Mouse (Mus musculus): ENCODE data around the gene Dpysl5. TPM values are rescaled to one million over a fixed set of nuclear protein-coding genes. Genes with fewer than 3 reads are reported as not detected.
"Not testable (repeated sequence)": the region's sequence is repeated elsewhere in the genome, so short reads cannot be mapped to it uniquely, and the experiment has no call there.

Dpysl5 gene
- polyA plus RNA-seq, 1 experiment = not detected

- Histone ChIP-seq H3K4me1 (ENCODE audit: control insufficient read depth, insufficient read depth, low read length) (no peaks in the 10 kb centered on the region), H3K27ac (ENCODE audit: insufficient read depth, low read depth, low read length) (no peak overlapping the region), H3K4me3 (ENCODE audit: insufficient read depth, low read depth, low read length) (no peak overlapping the region)
- WGBS = 91% methylated on average over 8 of the region's 8 CpGs
- TF ChIP-seq POLR2A (IDR thresholded peaks at IDR 0.05; ENCODE audit: insufficient read depth, low read depth, low read length) (no peak), CTCF (IDR thresholded peaks at IDR 0.05; ENCODE audit: insufficient read depth, low read depth, low read length) (no peak)
Measured at GRCm38 (mm10) chr5:30700361-30701000, 10.9 kb upstream of the Dpysl5 start.

GRCm38 (mm10) chr5:30701373-30701772 is 10.0 kb upstream of the Dpysl5 start:
- 61% methylated on average over 4 of the region's 4 CpGs for WGBS
- H3K4me1 ChIP-seq (ENCODE audit: control insufficient read depth, insufficient read depth, low read length); H3K27ac ChIP-seq (ENCODE audit: insufficient read depth, low read depth, low read length); H3K4me3 ChIP-seq (ENCODE audit: insufficient read depth, low read depth, low read length): not testable (repeated sequence)

- 92% methylated on average over 3 of the region's 3 CpGs for WGBS
- Histone ChIP-seq H3K4me1 (ENCODE audit: control insufficient read depth, insufficient read depth, low read length) (no peaks in the 10 kb centered on the region), H3K4me3 (ENCODE audit: insufficient read depth, low read depth, low read length) (no peak overlapping the region), H3K27ac (ENCODE audit: insufficient read depth, low read depth, low read length) (no peak overlapping the region)
- TF ChIP-seq CTCF (IDR thresholded peaks at IDR 0.05; ENCODE audit: insufficient read depth, low read depth, low read length) (no peak), POLR2A (IDR thresholded peaks at IDR 0.05; ENCODE audit: insufficient read depth, low read depth, low read length) (no peak)
Measured at GRCm38 (mm10) chr5:30701866-30702265, 9.5 kb upstream of the Dpysl5 start.

GRCm38 (mm10) chr5:30709744-30710383 is 1.5 kb upstream of the Dpysl5 start:
- no peak for TF ChIP-seq POLR2A (IDR thresholded peaks at IDR 0.05; ENCODE audit: insufficient read depth, low read depth, low read length)
- TF ChIP-seq CTCF (IDR thresholded peaks at IDR 0.05; ENCODE audit: insufficient read depth, low read depth, low read length) = peak; percentile 67; the same call in 1 of the 2 replicates

GRCm38 (mm10) chr5:30710486-30710885 is 878 bp upstream of the Dpysl5 start:
- H3K4me1 ChIP-seq (ENCODE audit: control insufficient read depth, insufficient read depth, low read length) = peaks cover 22% of the 10 kb centered on the region
- peak overlapping the region; percentile 62; the same call in 1 of the 2 replicates for H3K27ac ChIP-seq (ENCODE audit: insufficient read depth, low read depth, low read length)
- TF ChIP-seq CTCF (IDR thresholded peaks at IDR 0.05; ENCODE audit: insufficient read depth, low read depth, low read length) (no peak), POLR2A (IDR thresholded peaks at IDR 0.05; ENCODE audit: insufficient read depth, low read depth, low read length) (no peak)
- no peak overlapping the region for H3K4me3 ChIP-seq (ENCODE audit: insufficient read depth, low read depth, low read length)
- 6% methylated on average over 8 of the region's 8 CpGs for WGBS

More at GRCm38 (mm10) chr5:30709744-30710383, 1.5 kb upstream of the Dpysl5 start:
- H3K27ac ChIP-seq (ENCODE audit: insufficient read depth, low read depth, low read length) = no peak overlapping the region
- no peak overlapping the region for H3K4me3 ChIP-seq (ENCODE audit: insufficient read depth, low read depth, low read length)
- WGBS = 4% methylated on average over 13 of the region's 13 CpGs
- peaks cover 22% of the 10 kb centered on the region for H3K4me1 ChIP-seq (ENCODE audit: control insufficient read depth, insufficient read depth, low read length)

- peak overlapping the region; percentile 42 for H3K27ac ChIP-seq (ENCODE audit: insufficient read depth, low read depth, low read length)
- TF ChIP-seq POLR2A (IDR thresholded peaks at IDR 0.05; ENCODE audit: insufficient read depth, low read depth, low read length) = no peak
- no peak for TF ChIP-seq CTCF (IDR thresholded peaks at IDR 0.05; ENCODE audit: insufficient read depth, low read depth, low read length)
- H3K4me1 ChIP-seq (ENCODE audit: control insufficient read depth, insufficient read depth, low read length) = peaks cover 22% of the 10 kb centered on the region
- under 1% methylated on average over 14 of the region's 14 CpGs for WGBS
- peak overlapping the region; percentile 67 for H3K4me3 ChIP-seq (ENCODE audit: insufficient read depth, low read depth, low read length)
Measured at GRCm38 (mm10) chr5:30712002-30712390, 632 bp downstream of the Dpysl5 start.

- peak overlapping the region; percentile 67 for H3K4me3 ChIP-seq (ENCODE audit: insufficient read depth, low read depth, low read length)
- WGBS = 1% methylated on average over 43 of the region's 43 CpGs
- peaks cover 22% of the 10 kb centered on the region for H3K4me1 ChIP-seq (ENCODE audit: control insufficient read depth, insufficient read depth, low read length)
- peak overlapping the region; percentile 42 for H3K27ac ChIP-seq (ENCODE audit: insufficient read depth, low read depth, low read length)
- TF ChIP-seq POLR2A (IDR thresholded peaks at IDR 0.05; ENCODE audit: insufficient read depth, low read depth, low read length) (no peak), CTCF (IDR thresholded peaks at IDR 0.05; ENCODE audit: insufficient read depth, low read depth, low read length) (no peak)
Measured at GRCm38 (mm10) chr5:30712441-30713298, 1.3 kb downstream of the Dpysl5 start.

- TF ChIP-seq POLR2A (IDR thresholded peaks at IDR 0.05; ENCODE audit: insufficient read depth, low read depth, low read length) (0 out of 2 replicates have a peak, but pooled peaks have one; percentile 26), CTCF (IDR thresholded peaks at IDR 0.05; ENCODE audit: insufficient read depth, low read depth, low read length) (no peak)
- peaks cover 22% of the 10 kb centered on the region for H3K4me1 ChIP-seq (ENCODE audit: control insufficient read depth, insufficient read depth, low read length)
- peak overlapping the region; percentile 67 for H3K4me3 ChIP-seq (ENCODE audit: insufficient read depth, low read depth, low read length)
- H3K27ac ChIP-seq (ENCODE audit: insufficient read depth, low read depth, low read length) = peak overlapping the region; percentile 3; the same call in 1 of the 2 replicates
- under 1% methylated on average over 20 of the region's 20 CpGs for WGBS
Measured at GRCm38 (mm10) chr5:30713299-30713675, 1.9 kb downstream of the Dpysl5 start.

- H3K4me3 ChIP-seq (ENCODE audit: insufficient read depth, low read depth, low read length) = peak overlapping the region; percentile 67
- no peak overlapping the region for H3K27ac ChIP-seq (ENCODE audit: insufficient read depth, low read depth, low read length)
- peaks cover 22% of the 10 kb centered on the region for H3K4me1 ChIP-seq (ENCODE audit: control insufficient read depth, insufficient read depth, low read length)
- WGBS = 15% methylated on average over 11 of the region's 11 CpGs
- TF ChIP-seq CTCF (IDR thresholded peaks at IDR 0.05; ENCODE audit: insufficient read depth, low read depth, low read length) (no peak), POLR2A (IDR thresholded peaks at IDR 0.05; ENCODE audit: insufficient read depth, low read depth, low read length) (no peak)
Measured at GRCm38 (mm10) chr5:30713691-30714090, 2.3 kb downstream of the Dpysl5 start.

Measured in olfactory bulb, adult 2 months (tissue).